Mouse (Mus musculus): ENCODE results near the gene Plekhm1.

Gene Plekhm1

DNA sequence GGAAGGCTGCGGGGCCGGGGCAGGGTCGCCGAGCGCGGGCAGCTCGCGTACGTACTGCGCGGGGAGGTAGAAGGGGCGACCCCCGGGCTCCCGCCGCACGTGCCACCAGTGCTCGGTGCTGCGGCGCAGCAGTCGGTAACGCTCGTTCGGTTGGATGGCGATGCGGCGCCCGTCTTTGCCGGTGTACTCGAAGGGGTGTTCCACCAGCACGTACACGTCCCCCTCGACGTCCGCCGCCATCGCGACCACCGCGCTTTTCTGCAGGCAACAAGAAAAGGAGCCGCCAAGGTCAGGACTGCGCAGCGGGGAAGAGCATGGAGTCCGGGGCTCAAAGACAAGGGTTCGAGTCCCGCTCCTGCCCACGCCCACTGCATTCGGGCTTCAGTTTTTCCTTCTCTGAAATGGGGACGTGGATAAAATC lies 51.8 kb downstream of the Plekhm1 start:
- DNase-seq (ENCODE audit: low read depth, low spot score): no peak

DNA sequence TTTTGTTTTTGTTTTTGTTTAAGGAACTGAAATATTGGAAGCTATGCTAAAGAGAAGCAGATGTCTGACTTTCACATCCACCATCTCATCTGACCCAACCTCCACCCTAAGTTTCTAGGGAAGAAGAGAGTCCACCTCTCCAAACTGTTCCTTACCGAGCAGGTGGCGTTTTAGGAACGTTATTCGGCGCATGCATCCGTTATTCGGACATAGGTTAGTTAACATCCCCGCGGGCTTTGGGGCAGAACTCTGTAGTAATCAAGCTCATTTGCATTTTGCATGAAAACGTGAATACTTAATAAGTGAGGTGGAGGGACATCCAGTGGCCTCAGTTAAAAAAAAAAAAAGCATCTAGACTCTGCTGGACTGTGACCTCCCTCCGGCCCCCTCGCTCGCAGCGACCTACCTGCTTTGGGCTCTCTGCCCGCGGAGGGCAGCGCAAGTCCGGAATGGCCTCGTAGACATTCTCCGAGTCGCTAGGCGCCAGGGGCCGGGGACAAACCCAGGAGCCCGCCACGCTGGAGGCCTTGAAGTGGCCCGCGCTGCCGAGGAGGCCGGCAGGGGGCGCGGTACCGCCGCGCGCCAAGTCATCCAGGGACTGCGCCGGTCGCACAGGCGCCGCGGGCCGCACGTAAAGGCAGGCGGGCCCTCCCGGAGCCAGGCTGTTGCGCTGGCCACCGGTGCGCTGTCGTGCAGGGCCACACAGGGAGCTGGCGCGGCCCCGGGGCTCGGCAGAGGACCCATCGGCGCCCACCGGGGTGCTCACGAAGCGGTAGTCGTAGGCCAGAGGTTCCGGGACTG lies 52.4 kb downstream of the Plekhm1 start:
- no peak for DNase-seq (ENCODE audit: low read depth, low spot score)

DNA sequence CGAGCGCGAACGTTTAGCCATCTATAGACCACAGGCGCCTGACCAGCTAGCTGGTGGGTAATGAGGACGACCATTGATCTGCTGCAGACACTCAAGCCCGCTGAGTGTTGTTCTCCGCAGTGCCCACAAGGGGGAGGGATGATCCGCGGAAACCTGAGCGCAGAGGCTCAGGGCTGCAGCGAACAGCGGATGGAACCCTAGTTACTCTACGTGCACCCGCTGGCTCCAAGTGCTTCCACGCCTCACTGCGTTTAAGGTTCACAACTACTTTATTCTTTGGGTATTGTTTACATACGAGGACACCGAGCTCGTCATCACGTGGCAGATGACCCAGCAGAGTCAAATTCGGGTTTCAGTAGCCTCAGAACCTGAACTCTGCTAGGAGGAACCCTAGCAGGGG lies 53.4 kb downstream of the Plekhm1 start:
- DNase-seq (ENCODE audit: low read depth, low spot score): no peak

DNA sequence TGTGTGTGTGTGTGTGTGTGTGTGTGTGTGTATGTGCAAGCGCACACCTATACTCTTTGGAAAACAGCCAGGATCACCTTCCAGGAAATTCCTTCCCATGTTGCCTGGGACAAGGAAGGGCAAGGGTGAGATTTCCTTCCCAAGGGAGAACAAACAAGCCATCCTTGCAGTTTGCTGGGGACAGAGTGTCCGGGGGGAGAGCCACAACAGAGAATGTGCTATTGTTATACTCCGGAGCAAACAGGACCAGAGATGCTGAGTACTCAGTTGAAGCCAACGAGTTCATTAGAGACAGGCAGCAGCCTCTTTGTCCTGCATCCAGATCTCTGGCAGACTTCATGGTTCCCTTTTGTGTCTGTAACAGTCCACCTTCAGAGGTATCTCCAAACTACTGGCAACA lies 54.2 kb downstream of the Plekhm1 start:
- no peak for DNase-seq (ENCODE audit: low read depth, low spot score)

DNA sequence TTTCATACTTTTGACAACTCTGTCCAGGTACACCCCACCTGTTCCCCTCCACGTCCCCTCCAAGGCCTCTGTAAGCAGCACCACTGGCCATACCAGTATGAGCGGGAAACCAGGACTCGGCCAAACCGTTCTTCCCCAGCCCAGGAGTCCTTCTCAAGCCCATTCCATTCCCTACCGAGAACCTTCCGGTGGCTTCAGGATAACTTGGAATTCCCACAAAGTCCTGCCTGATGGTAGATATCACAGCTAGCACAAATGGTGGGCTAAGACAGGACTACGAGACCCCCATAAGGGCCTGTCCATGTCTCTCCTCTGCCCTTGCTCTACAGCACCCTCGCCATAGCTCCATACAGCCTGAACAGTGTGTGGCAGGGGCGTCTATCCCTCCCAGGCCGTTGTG lies 54.8 kb downstream of the Plekhm1 start:
- no peak for DNase-seq (ENCODE audit: low read depth, low spot score)

DNA sequence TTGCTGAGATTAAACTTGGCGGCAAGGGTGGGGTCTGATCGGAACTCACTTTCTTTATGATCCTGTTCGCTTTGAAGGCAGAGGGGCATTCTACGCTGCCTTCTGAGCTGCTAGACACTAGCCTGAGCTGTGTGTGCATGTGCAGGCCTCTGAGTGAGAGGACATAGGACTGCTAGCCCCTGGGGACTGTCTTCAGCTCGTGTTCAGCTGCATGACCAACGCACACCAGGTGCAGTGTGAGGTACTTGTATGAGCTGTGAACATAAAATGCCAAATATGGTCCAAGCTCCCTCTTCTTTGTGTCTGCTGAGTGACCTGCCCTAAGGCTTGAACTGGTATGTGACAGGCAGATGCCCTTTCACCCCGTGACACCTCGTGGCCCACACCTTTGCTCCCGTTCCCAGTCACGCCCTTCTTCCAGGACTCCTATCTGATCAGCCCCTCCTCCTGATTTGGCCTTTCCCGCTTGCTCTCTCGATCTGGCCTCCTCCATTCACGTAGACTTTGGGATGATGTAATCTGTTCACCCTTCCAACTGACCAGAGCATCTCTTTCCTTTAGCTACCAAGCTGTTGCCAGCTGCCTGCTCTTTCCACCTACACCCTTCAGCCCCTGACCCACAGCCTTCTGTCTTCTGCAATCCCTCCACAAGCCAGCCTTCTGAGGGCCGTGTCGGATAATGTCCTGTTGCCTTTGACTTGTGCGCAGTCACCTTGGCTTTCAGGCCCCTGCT lies 55.4 kb downstream of the Plekhm1 start:
- DNase-seq (ENCODE audit: low read depth, low spot score): no peak

DNA sequence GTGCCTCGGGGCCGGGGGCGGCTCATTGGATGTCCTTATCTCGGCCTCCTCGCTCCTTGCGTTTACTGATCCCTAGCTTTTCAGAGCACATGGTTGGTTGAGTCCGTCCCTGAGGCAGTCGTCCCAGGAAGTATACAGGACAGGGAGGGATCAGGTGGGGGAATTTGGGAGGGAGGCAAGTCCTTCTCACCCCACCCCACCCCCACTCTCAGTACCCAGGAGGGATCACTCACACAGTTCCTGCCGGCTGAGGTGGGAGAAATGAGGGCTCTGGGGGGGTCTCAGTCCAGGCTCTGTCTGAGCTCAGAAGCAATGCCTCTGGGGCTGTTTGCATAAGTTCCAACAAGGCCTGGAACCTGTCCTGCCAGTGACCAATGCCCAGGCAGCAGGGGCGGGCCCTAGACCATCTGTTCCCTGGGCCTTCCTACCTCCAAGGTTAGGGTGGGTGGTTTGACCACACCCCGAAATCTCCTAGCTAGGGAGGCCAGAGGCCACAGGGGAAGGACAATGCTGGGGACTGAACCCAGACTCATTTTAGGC lies 56.4 kb downstream of the Plekhm1 start:
- DNase-seq (ENCODE audit: low read depth, low spot score): no peak

DNA sequence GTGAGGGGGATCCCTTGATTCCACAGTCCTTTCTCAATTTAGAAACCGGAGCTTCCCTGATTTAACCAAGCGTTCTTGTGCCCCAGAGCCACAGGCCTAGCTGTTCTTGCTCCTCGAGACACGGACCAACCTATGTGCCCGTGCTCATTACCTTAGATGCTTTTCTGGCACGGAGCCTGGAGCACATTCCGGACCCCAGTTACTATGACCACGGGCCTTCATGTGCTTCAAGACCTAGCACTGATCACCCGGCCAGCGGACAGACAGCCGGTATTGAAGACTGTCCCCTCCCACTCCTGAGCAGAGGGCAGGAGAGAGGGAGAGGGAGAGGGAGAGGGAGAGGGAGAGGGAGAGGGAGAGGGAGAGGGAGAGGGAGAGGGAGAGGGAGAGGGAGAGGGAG lies 57.2 kb downstream of the Plekhm1 start:
- DNase-seq (ENCODE audit: low read depth, low spot score): no peak

DNA sequence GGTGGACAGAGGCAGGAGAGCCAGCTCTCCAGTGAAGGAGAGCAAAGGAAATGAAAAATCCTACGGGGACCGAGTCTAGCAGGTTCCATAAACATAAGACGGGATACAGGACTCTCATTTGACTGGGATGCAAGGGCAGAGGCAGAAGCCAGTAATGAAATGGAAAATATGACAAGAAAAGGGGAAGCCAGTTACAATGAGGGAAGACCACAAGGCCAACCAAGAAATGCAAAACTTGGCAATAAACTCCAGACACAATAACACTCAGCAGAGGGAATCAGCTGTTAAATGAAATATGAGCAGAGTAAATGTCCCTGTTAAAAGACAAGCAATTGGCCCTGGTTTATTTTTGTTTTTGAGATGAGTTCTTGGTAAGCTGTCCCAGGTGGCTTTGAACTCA lies 58.5 kb downstream of the Plekhm1 start:
- no peak for DNase-seq (ENCODE audit: low read depth, low spot score)

DNA sequence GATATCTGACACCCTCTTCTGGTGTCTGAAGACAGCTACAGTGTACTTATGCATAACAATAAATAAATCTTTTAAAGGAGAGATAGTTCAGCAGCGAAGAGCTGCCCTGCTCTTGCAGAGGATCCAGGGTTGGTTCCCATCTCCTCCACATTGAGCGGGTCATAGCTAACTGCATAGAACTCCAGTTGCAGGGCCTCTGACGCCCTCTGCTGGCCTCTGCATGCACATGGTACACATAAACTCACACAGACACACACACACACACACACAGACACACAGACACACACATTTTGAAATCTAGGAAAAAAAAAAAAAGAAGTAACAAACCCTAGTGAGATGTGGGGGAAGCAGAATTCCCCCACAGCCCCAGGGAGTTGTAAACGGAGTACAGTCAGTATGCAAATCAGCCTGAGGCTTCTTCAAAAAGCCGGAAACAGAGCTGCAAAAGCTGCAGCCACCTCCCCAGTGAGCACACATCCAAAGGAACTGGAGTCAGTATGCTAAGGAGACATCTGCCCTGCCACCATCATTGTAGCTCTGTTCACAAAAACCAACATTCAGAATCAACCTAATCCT lies 60.2 kb downstream of the Plekhm1 start:
- no peak for DNase-seq (ENCODE audit: low read depth, low spot score)

DNA sequence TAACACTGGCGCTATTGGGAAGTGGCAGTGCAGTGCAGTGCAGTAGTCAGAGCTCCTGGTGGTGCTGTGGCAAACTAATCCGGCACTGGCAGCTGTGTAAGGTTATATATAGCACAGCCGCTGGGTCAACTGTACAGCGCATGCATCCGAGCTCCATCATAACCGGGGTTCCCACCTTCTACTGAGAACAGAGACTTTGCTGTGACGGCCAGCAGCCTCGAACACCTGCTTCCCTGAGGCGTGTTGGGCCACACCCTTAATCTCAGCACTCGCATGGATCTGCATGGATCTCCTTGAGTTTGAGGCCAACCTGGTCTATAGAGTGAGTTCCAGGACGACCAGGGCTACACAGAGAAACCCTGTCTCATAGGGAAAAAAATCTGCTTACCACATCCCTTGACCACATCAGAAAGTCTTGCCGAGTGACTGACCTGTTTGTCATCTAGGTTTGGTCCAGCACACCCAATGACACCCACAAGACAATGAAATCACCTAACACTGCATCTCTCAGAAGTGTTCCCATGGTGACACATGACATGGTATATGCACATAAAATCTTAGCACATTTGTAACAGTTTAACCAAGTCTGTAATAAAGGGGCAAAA lies 61.7 kb downstream of the Plekhm1 start:
- DNase-seq (ENCODE audit: low read depth, low spot score): no peak

DNA sequence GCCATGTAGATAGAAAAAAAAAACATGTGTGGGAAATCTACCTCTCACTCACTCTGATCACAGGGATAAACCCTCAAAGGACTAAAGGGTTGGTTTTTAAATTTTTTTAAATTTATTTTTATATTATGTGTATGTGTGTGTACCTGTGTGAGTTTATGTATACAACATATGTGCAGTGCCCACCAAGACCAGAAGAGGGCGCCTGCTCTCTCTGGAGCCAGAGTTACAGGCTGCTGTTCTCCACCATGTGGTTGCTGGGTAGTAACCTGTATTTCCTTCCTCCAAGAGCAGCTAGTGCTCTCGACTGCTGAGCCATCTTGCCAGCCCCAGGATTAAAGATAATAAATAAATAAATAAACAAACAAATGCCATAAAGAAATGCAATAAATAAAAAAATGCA lies 62.8 kb downstream of the Plekhm1 start:
- no peak for DNase-seq (ENCODE audit: low read depth, low spot score)

DNA sequence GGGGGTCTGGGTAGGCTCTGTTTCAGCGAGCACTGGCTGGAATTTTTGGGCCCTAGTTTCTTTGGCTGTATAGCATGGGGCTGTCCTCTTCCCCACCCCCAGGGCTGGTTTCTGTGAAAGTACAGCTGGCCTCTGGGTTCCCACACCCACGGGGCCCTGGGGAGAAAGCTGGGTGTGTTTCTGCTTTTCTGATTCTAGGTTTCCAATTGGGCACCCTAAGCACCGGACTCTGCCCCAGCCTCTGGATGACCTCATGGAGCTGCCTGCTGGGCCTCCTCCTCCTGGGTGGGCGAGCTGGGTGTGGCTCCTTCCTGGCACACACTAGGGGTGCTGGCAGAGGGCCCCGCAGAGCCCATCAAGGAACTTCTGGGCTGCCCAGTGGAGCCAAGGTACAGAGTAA lies 65.8 kb downstream of the Plekhm1 start:
- DNase-seq (ENCODE audit: low read depth, low spot score): no peak

DNA sequence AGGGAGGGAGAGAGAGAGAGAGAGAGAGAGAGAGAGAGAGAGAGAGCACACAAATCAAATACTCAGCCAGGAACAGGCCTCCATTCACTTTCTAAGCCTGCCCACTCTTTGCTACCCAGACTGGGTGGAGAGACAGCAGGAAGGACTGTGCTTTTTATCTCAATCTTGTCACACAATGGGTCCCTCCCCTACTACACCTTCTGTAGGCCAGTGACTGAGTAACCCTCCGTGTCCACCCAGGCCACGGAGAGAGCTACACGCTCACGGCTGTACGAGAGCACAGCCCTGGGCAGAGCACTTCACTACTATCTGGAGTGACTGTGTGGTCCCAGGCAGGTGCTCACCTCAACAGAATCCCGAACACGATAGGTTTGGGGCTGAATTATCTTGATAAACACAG lies 66.3 kb downstream of the Plekhm1 start:
- no peak for DNase-seq (ENCODE audit: low read depth, low spot score)

DNA sequence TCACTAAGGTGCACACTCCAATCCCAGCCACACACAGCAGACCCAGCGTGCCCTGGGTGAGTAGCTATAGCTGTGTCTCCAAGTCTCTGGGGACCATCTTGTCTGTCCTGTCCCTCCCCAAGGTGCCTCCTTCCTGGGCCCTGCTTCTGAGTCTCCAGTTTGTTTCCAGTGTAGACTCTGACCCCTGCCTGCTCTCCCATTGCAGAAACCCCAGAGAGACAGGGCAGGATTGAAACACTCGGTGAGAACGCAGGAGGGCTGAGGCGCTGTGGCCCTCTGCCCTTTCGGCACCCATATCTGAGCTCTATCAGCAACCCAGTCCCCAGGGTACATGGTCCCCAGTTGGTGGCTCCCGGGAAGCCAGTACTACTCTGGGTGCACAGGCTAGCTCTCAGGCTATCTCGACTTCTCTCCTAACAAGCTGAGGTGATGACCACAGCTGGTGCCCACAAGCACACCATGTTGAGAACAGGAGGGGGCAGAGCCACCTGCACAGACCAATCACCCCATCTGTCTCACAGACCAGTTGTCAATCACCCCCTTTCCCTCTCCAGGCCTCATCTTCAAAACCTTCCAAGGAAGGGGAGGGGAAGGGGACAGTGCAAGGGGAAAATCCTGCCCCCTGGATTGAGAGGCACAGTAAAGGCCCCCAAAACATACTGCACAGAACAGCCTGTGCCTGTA lies 66.9 kb downstream of the Plekhm1 start:
- DNase-seq (ENCODE audit: low read depth, low spot score): no peak

DNA sequence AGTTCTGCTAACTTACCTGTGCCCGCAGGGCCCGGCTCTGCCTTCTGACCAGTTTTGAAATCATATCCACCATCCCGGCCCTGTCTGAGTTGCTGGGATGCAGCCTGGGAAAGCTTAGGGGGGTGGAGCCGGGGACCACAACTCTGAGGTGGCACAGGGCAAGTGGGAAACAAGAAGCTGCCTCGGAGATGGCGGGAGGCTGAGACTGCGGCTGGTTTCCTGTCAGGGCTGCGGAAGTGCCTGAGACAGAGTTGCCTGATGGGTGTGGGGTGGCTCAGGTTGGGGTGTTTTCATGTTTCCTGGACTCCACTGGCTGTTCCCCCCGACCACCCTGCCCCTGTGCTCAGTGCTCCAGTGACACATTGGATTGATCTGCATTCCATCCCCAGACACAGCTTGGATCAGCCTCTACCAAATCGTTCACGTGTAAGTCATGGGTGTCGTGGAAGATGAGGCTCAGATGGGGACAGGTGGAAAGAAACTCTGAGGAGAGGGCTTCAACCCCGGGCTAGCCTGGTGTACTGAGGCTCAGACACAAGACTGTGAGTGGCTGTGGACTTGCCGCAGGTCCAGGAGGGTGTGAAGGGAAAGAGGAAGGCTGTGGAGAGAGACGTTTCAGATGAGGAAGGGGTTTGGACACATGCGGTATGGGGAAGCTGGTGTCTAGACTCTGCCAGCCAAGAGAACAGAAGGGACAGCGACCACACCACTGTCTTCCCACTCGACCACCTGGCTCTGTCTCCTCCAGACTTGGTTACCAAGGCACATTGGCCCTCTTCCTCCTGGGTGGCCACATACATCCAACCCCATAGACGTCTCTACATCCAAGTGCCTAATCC lies 67.8 kb downstream of the Plekhm1 start:
- DNase-seq (ENCODE audit: low read depth, low spot score): no peak

DNA sequence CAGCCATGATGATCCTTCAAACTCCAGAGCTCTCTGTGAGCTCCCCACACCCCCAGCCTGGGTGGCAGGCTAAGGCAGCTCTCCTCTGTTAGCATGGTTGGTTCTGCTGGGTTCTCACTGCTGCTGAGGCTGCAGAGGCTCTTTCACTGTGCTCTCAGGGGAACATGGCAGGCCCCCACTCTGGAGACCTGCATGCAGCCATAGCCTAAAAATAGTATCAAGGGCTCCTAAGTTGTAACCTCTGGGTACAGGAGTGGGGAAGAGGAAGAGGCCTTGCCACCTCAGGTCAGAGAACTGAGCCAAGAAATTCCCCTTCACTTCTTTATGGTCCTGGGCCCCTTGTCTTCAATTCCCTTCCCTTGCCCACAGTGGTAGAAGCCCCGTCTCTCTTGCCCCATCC lies 68.6 kb downstream of the Plekhm1 start:
- DNase-seq (ENCODE audit: low read depth, low spot score): no peak

DNA sequence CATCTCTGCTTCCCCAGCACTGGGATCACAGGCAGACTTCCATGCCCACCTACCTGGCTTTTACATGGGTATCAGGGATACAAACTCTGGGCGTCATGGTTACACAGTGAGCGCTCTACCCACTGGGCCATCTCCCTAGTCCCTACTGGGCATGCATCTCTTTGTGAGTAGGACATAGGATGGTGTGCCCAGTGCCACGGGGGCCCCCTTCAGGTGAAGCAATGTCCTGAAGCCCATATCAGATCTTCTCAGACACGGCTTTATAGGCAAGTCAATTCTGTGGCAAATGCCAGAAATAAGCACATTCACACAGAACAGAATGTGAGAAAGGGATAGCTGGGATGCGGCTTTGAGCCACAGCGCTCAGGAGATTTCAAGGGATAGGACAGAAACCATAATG lies 69.4 kb downstream of the Plekhm1 start:
- DNase-seq (ENCODE audit: low read depth, low spot score): no peak

DNA sequence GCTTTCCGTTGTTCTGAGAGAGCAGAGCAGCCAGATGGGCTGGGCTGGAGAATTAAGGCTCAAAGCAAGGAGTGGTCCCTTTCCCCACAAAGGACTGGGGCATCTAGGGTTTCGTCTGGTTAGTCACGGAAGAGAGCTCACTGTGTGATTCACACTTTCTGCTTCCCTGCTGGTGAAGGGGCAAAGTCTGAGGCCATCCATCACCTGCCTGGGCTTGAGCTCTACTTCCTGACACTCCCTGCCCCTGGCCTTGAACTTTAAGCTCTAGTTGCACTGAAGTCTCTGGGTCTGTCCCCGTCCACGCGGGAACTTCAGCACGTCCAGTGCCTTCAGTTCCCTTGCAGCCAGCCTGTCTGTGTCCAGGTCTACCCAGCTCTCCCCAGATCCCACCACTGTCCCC lies 71.8 kb downstream of the Plekhm1 start:
- no peak for DNase-seq (ENCODE audit: low read depth, low spot score)

DNA sequence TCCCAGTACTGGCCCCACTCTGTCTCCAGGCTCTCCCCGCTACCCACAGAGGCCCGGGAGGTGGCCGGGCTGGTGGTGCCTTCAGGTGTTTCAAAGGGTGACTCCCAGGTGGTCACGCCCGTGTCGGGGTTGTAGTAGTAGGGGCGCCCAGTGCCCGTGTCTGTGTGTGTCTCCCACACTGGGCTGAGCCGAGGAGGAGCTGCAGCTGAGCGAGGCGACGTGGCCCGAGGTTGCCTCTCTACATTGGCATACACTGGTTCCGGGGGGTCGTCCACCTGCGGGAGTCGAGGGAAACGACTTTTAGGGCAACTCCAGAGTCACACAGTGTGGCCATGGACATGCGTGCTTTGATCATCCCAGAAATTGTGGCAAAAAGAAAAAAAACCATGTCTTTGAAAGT lies 72.4 kb downstream of the Plekhm1 start:
- DNase-seq (ENCODE audit: low read depth, low spot score): no peak

All from telencephalon, adult 2 months (tissue).